Mouse (Mus musculus): ENCODE results near the gene Asb15.

- TF ChIP-seq CTCF (IDR thresholded peaks at IDR 0.05; ENCODE audit: control insufficient read depth, insufficient read depth, low read length) (no peak), POLR2A (IDR thresholded peaks at IDR 0.05; ENCODE audit: borderline replicate concordance, control insufficient read depth, low read depth, low read length) (no peak)
These were observed 81.6 kb downstream of the Asb15 start for GRCm38 (mm10) chr6:24609531-24609930.
